Mouse (Mus musculus) layer of hippocampus, postnatal 36 days (tissue): ENCODE measurements around the gene Itpk1. TPM values are rescaled to one million over a fixed set of nuclear protein-coding genes. Genes with fewer than 3 reads are reported as not detected.

Source experiments
- DNase-seq, 2 experiments: peaks; one replicate each; pipeline ENCODE4 v3.0.0; 2022
- microRNA-seq, 2 experiments: library from miRNA; unstranded; fragments of <30 nt; microRNA quantifications; one replicate each; pipeline ENCODE4 v1.2.0; 2021
- total RNA-seq, 2 experiments: library from RNA; stranded (reverse); gene quantifications; 2 replicates each; pipeline ENCODE4 v1.2.3; 2021

The Itpk1 gene
- total RNA-seq, 2 experiments from 2014 or later: 64.3 to 64.8 TPM

- DNase-seq: no peak
Observed at GRCm38 (mm10) chr12:102551186-102551585, 153.5 kb downstream of the Itpk1 start.

GRCm38 (mm10) chr12:102550529-102550928 lies 154.2 kb downstream of the Itpk1 start:
- no peak for DNase-seq

- DNase-seq: no peak
Observed at GRCm38 (mm10) chr12:102545122-102545521, 159.6 kb downstream of the Itpk1 start.

DNA sequence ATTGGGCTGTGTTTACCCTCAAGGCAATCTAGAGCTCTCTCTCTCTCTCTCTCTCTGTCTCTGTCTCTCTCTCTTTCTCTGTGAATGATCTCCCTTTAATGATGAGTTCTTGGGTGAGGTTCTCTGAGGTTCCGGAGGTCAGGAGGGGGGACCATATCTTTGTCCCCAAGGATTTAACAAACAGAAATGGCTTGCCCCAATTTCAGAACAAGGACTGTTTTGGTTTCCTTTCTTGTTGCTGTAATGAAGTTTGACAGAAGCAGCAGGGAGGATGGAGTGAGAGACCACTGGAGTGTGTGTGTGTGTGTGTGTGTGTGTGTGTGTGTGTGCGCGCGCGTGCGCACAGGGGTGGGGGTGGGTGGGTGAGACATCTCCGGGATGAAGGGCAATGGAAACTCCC lies 163.6 kb downstream of the Itpk1 start:
- no peak for DNase-seq

DNA sequence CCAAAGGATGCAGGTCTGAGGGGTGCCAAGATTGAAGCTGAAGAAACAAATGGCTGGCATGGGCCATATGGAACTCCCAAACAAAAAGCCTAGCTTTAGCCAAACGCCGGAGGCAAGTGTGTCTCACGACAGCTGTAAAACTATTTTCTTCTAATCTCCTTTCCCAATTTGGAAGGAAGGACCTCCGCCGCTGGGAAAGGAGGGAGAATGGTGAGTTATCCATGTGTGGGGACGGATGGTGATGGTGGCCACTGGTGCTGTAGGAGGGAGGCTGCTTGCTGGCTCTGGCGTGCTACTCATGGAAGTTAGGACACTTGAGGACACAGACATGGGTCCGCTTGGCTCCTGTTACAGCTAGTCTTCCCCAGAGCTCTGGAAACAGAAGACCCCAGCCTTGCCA lies 164.5 kb downstream of the Itpk1 start:
- DNase-seq: no peak

- DNase-seq: no peak
Observed at GRCm38 (mm10) chr12:102535796-102536195, 168.9 kb downstream of the Itpk1 start.

DNA sequence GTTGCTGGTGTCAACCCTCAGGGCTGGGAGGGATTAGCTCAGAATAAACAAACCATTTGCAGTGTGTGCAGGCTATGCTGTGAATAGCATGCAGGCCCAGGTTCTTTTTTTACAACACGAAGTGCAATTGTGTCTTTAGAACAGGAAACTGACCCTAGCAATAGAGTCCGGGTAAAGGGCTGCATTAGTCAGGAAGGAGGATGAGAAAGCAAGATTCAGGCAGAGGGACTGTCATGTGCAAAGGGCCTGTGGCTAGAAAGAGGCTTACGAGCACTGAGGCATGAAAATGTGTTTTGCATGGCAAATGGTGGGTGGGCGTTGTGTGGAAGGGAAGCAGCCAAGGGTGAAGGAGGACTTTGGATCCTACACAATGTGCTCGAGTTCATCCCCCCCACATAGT lies 176.7 kb downstream of the Itpk1 start:
- no peak for DNase-seq

- DNase-seq: no peak
Observed at GRCm38 (mm10) chr12:102524760-102525159, 180.0 kb downstream of the Itpk1 start.

- DNase-seq: no peak
Observed at GRCm38 (mm10) chr12:102524216-102524615, 180.5 kb downstream of the Itpk1 start.

DNA sequence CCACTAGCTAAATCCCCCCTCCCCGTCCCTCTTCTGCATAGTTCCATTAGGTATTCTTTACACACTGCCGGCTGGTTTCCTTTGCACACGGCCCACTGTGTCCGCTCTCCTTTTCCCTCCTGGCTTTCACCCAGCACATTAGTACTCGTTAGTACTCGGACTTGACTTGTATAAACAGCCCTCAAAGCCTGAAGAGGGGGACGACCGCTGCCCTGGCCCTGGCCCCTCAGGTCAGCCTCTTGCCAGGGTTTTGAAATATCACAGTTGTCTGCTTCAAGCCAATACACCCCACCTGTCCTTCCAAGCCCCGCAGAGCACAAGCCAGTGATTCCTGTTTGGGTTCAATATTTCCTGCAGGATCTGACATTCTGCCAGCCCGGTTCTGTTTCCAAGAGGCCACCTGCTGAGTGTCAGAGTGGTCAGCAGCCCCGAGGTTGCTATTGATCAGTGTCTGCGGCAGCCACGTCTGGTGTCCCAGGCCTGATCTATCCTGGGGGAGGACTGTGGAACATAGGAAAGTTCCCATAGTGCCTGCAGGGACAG lies 182.9 kb downstream of the Itpk1 start:
- no peak for DNase-seq

DNA sequence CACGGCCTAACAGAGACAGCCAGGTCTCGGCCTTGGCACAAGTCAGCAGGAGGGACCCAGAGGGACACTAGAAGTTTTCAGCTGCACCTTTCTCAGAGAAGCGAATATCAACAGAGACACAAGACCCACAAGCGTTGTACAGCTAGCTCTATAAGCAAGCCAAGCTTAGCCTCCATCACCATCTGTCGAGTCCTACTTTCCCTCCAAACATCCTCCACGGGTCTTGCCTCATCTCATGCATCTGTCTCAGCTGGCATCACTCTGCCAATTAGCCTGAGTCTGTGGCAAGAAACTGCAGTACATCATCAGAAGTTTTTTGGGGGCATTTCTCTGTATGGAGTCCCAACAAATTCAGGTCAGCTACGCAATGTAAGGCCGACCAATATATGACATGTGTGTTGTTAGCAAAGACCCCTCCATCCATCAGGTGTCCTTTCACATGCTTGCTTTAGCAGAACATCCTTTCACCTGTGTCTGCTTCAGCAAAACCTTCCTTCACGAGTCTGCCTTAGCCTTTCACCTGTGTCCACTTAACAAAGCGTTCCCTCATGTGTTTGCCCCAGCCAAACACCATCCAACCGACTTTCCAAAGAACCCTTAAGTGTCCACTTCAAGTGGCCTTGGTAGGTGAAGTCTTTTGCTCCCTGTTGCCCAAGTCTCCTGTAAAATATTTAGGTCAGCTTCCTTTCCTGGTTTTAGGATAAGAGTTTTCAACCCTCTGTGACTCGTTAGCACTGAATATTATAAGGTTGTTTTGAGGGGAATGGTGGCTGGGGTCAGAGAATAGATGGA lies 184.6 kb downstream of the Itpk1 start:
- DNase-seq: no peak

Small RNA genes lying within 50 kb of the gene (microRNA-seq; reads per million reads assigned to microRNA genes)
- gene Mir1936: 0 reads per million in 2 experiments

Other genes with a start within 250 kb of the Itpk1 start
- gene Golga5, start 235.8 kb downstream of the Itpk1 start, total RNA-seq: 10 to 100 TPM; 26.0 to 27.1 TPM
- 100 to 1,000 TPM; 125 to 130 TPM for gene Chga, start 150.0 kb downstream of the Itpk1 start, total RNA-seq
- gene Moap1, start 38.7 kb upstream of the Itpk1 start, total RNA-seq: 10 to 100 TPM; 26.1 to 26.5 TPM
- gene Tmem251, start 38.8 kb upstream of the Itpk1 start, total RNA-seq: 1 to 10 TPM; 5.0 to 6.0 TPM
- gene Gm28051, start 52.8 kb upstream of the Itpk1 start, total RNA-seq: not detected
- 10 to 100 TPM; 13.2 to 14.4 TPM for gene Gon7, start 52.9 kb upstream of the Itpk1 start, total RNA-seq
- gene Ubr7, start 53.0 kb upstream of the Itpk1 start, total RNA-seq: 10 to 100 TPM; 32.1 to 34.2 TPM
- 10 to 100 TPM; 15.0 to 16.9 TPM for gene Gm20604, start 53.7 kb upstream of the Itpk1 start, total RNA-seq
- 10 to 100 TPM; 17.6 to 21.8 TPM for gene Btbd7, start 173.5 kb upstream of the Itpk1 start, total RNA-seq
- not detected for gene Cox8c, start 194.4 kb upstream of the Itpk1 start, total RNA-seq
- 10 to 100 TPM; 53.0 to 57.7 TPM for gene Unc79, start 243.9 kb upstream of the Itpk1 start, total RNA-seq